Mouse (Mus musculus): ENCODE data around the gene Tgds. TPM values are rescaled to one million over a fixed set of nuclear protein-coding genes. Genes with fewer than 3 reads are reported as not detected.

Gene Tgds
- polyA plus RNA-seq, 1 experiment from 2014 or later = 38.7 TPM

GRCm38 (mm10) chr14:118089806-118090392 is 42.7 kb downstream of the Tgds start:
- peak overlapping the region; percentile 62 for H3K4me2 ChIP-seq (ENCODE audit: low read depth, severe bottlenecking)
- no peaks in the 10 kb centered on the region for H3K27me3 ChIP-seq (ENCODE audit: control insufficient read depth, insufficient read depth, low read length)
- no peaks in the 10 kb centered on the region for H3K9me3 ChIP-seq (ENCODE audit: control insufficient read depth, low read length)
- H3K4me1 ChIP-seq (ENCODE audit: control insufficient read depth, insufficient read depth, low read length) = 0 out of 2 replicates have a peak, but pooled peaks cover 3% of the 10 kb centered on the region
- no peaks in the 10 kb centered on the region for H3K36me3 ChIP-seq (ENCODE audit: control insufficient read depth, insufficient read depth, low read length)
- peak; percentile 23 for DNase-seq (ENCODE audit: low spot score)
- WGBS = 2% methylated on average over 18 of the region's 18 CpGs
- H3K27ac ChIP-seq (replicated peaks; ENCODE audit: low read depth, low read length) = no peak overlapping the region
- H3K9ac ChIP-seq (ENCODE audit: low read length) = peak overlapping the region; percentile 55; the same call in 1 of the 2 replicates
- peak overlapping the region; percentile 58 for H3K4me3 ChIP-seq (ENCODE audit: low read depth, low read length)
- peak; percentile 49; the same call in 1 of the 2 replicates for ATAC-seq (ENCODE audit: insufficient number of reproducible peaks, low FRiP score, low TSS enrichment, low read depth)

GRCm38 (mm10) chr14:118089215-118089805 is 43.2 kb downstream of the Tgds start:
- Histone ChIP-seq H3K9ac (ENCODE audit: low read length) (peak overlapping the region; percentile 55), H3K4me2 (ENCODE audit: low read depth, severe bottlenecking) (peak overlapping the region; percentile 62), H3K27ac (replicated peaks; ENCODE audit: low read depth, low read length) (no peak overlapping the region), H3K36me3 (ENCODE audit: control insufficient read depth, insufficient read depth, low read length) (no peaks in the 10 kb centered on the region), H3K27me3 (ENCODE audit: control insufficient read depth, insufficient read depth, low read length) (no peaks in the 10 kb centered on the region), H3K9me3 (ENCODE audit: control insufficient read depth, low read length) (no peaks in the 10 kb centered on the region), H3K4me3 (ENCODE audit: low read depth, low read length) (peak overlapping the region; percentile 58), H3K4me1 (ENCODE audit: control insufficient read depth, insufficient read depth, low read length) (0 out of 2 replicates have a peak, but pooled peaks cover 3% of the 10 kb centered on the region)
- under 1% methylated on average over 44 of the region's 44 CpGs for WGBS
- peak; percentile 93 for DNase-seq (ENCODE audit: low spot score)
- ATAC-seq (ENCODE audit: insufficient number of reproducible peaks, low FRiP score, low TSS enrichment, low read depth) = peak; percentile 74

DNA sequence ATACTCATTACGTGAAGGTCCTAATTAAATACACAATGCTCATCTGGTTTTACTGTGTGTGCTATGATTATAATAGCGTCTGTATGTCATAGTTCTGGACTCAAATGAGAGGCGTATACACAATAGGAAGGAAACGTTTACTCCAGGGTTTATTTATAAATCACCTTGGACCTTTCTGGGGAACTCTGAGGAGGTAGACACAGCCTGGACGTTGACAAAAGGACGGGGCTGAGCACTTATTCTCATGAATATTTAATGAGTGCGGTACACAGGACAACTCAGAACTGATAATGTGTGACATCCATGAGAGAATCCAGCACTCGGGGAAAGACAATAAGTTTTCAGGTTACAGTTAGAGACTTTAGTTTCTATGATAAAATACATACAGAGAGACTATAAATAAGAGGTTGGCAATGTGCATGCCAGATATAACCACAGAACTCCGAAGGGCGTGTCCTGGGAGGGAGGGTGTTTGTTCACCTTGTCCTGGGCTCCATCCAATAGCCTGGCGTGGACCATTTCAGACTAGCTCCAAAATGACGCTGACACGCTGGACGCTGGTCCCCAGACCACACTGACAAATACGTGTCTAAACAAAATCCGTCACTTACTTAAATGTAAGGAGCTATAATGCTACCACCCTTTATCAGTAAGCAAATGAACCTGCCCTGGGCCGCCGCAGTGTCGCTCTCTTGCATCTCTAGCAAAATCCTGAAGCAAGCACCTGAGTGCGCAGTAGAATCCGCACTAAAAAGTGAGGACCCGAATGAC is 43.9 kb downstream of the Tgds start:
- Histone ChIP-seq H3K27me3 (ENCODE audit: control insufficient read depth, insufficient read depth, low read length) (no peaks in the 10 kb centered on the region), H3K36me3 (ENCODE audit: control insufficient read depth, insufficient read depth, low read length) (no peaks in the 10 kb centered on the region), H3K4me3 (ENCODE audit: low read depth, low read length) (peak overlapping the region; percentile 58), H3K9ac (ENCODE audit: low read length) (peak overlapping the region; percentile 55), H3K9me3 (ENCODE audit: control insufficient read depth, low read length) (no peaks in the 10 kb centered on the region), H3K27ac (replicated peaks; ENCODE audit: low read depth, low read length) (no peak overlapping the region), H3K4me1 (ENCODE audit: control insufficient read depth, insufficient read depth, low read length) (0 out of 2 replicates have a peak, but pooled peaks cover 3% of the 10 kb centered on the region), H3K4me2 (ENCODE audit: low read depth, severe bottlenecking) (peak overlapping the region; percentile 62)
- WGBS = 15% methylated on average over 22 of the region's 22 CpGs
- no peak for DNase-seq (ENCODE audit: low spot score)
- ATAC-seq (ENCODE audit: insufficient number of reproducible peaks, low FRiP score, low TSS enrichment, low read depth) = peak; percentile 40; the same call in 1 of the 2 replicates

GRCm38 (mm10) chr14:118086271-118087035 is 46.1 kb downstream of the Tgds start:
- 44% methylated on average over 5 of the region's 5 CpGs for WGBS
- H3K9me3 ChIP-seq (ENCODE audit: control insufficient read depth, low read length) = no peaks in the 10 kb centered on the region
- H3K36me3 ChIP-seq (ENCODE audit: control insufficient read depth, insufficient read depth, low read length) = no peaks in the 10 kb centered on the region
- no peak overlapping the region for H3K9ac ChIP-seq (ENCODE audit: low read length)
- DNase-seq (ENCODE audit: low spot score) (no peak), ATAC-seq (ENCODE audit: insufficient number of reproducible peaks, low FRiP score, low TSS enrichment, low read depth) (no peak)
- H3K4me3 ChIP-seq (ENCODE audit: low read depth, low read length) = no peak overlapping the region
- 0 out of 2 replicates have a peak, but pooled peaks cover 3% of the 10 kb centered on the region for H3K4me1 ChIP-seq (ENCODE audit: control insufficient read depth, insufficient read depth, low read length)
- no peaks in the 10 kb centered on the region for H3K27me3 ChIP-seq (ENCODE audit: control insufficient read depth, insufficient read depth, low read length)
- H3K4me2 ChIP-seq (ENCODE audit: low read depth, severe bottlenecking) = no peak overlapping the region
- no peak overlapping the region for H3K27ac ChIP-seq (replicated peaks; ENCODE audit: low read depth, low read length)

- Histone ChIP-seq H3K9me3 (ENCODE audit: control insufficient read depth, low read length) (no peaks in the 10 kb centered on the region), H3K36me3 (ENCODE audit: control insufficient read depth, insufficient read depth, low read length) (no peaks in the 10 kb centered on the region), H3K4me3 (ENCODE audit: low read depth, low read length) (no peak overlapping the region), H3K9ac (ENCODE audit: low read length) (no peak overlapping the region), H3K27ac (replicated peaks; ENCODE audit: low read depth, low read length) (no peak overlapping the region), H3K27me3 (ENCODE audit: control insufficient read depth, insufficient read depth, low read length) (no peaks in the 10 kb centered on the region), H3K4me1 (ENCODE audit: control insufficient read depth, insufficient read depth, low read length) (no peaks in the 10 kb centered on the region), H3K4me2 (ENCODE audit: low read depth, severe bottlenecking) (no peak overlapping the region)
- no peak for DNase-seq (ENCODE audit: low spot score)
- no peak for ATAC-seq (ENCODE audit: insufficient number of reproducible peaks, low FRiP score, low TSS enrichment, low read depth)
- 91% methylated on average over 6 of the region's 6 CpGs for WGBS
These were observed 48.7 kb downstream of the Tgds start for GRCm38 (mm10) chr14:118083851-118084250.

DNA sequence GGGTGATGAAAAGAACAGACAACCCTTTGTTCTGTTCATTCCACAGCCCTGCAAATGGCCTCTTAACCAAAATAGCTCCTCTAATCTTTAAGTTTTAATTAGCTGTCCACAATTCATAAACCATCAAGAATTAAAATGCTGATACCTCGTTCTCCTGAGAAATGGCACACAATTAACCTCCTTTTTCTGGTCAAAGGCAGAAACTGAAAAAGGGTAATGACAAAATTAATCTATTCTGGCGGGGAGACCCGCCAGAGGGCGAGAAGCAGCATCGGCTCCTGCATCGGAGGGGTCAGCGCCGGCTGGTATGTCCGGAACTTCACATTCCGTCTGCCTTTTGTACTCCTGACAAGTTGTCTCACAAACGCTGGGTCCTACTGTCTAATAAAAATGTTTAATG is 51.9 kb downstream of the Tgds start:
- no peak overlapping the region for H3K9ac ChIP-seq (ENCODE audit: low read length)
- no peak overlapping the region for H3K4me3 ChIP-seq (ENCODE audit: low read depth, low read length)
- WGBS = 43% methylated on average over 11 of the region's 11 CpGs
- DNase-seq (ENCODE audit: low spot score) = no peak
- no peak overlapping the region for H3K4me2 ChIP-seq (ENCODE audit: low read depth, severe bottlenecking)
- H3K4me1 ChIP-seq (ENCODE audit: control insufficient read depth, insufficient read depth, low read length) = no peaks in the 10 kb centered on the region
- no peak overlapping the region for H3K27ac ChIP-seq (replicated peaks; ENCODE audit: low read depth, low read length)
- no peak for ATAC-seq (ENCODE audit: insufficient number of reproducible peaks, low FRiP score, low TSS enrichment, low read depth)
- no peaks in the 10 kb centered on the region for H3K36me3 ChIP-seq (ENCODE audit: control insufficient read depth, insufficient read depth, low read length)
- H3K27me3 ChIP-seq (ENCODE audit: control insufficient read depth, insufficient read depth, low read length) = no peaks in the 10 kb centered on the region
- no peaks in the 10 kb centered on the region for H3K9me3 ChIP-seq (ENCODE audit: control insufficient read depth, low read length)

DNA sequence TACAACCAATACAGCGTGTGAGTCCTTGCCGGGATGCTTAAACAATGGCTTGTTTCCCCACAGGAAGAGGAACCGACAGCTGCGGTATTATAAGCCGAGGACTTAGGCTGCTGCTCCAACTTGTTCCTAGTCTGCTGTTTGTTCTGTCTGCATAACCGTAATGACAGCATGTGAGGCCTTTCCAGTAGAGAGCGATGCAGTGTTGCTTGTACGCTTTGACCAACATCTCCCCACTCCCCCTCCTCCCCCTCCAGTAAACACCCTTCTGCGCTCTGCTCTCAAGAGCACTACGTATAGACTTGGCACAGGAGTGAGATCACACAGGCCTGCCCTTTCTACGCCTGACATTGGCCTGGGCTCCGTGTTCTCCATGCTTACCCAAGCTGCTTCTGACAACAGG is 62.5 kb downstream of the Tgds start:
- Histone ChIP-seq H3K4me3 (ENCODE audit: low read depth, low read length) (no peak overlapping the region), H3K9me3 (ENCODE audit: control insufficient read depth, low read length) (no peaks in the 10 kb centered on the region), H3K9ac (ENCODE audit: low read length) (no peak overlapping the region), H3K27me3 (ENCODE audit: control insufficient read depth, insufficient read depth, low read length) (no peaks in the 10 kb centered on the region), H3K4me2 (ENCODE audit: low read depth, severe bottlenecking) (no peak overlapping the region), H3K27ac (replicated peaks; ENCODE audit: low read depth, low read length) (no peak overlapping the region), H3K4me1 (ENCODE audit: control insufficient read depth, insufficient read depth, low read length) (no peaks in the 10 kb centered on the region), H3K36me3 (ENCODE audit: control insufficient read depth, insufficient read depth, low read length) (no peaks in the 10 kb centered on the region)
- 93% methylated on average over 12 of the region's 12 CpGs for WGBS
- DNase-seq (ENCODE audit: low spot score) = no peak
- no peak for ATAC-seq (ENCODE audit: insufficient number of reproducible peaks, low FRiP score, low TSS enrichment, low read depth)

Measured in limb, embryonic 11.5 days (tissue).